Mouse (Mus musculus): ENCODE data around the gene Actn4.

DNA sequence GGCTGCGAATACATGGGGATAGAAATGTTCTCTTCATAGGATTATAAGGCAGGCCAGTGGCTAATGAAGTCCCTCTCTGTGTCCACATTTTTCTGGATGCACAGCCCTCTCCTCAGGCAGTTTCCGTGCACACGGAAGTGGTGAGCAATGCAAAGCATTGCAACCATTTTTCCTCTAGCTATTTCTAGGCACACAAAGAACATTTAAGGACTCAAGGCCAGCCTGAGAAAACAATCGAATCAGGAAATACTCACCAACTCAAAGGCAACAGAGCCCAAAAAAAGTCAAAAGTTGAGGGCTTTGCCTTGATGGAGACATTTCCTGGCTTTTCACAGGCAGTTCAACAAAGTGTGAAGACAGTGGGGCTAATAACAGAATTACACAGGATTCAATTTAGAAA, 21.0 kb downstream of the Actn4 start:
- TF ChIP-seq POLR2A (IDR thresholded peaks at IDR 0.05; ENCODE audit: borderline replicate concordance, extremely low read depth, insufficient read depth, insufficient read length, poor library complexity, severe bottlenecking) (no peak), CTCF (IDR thresholded peaks at IDR 0.05; ENCODE audit: borderline replicate concordance, extremely low read depth, insufficient read depth, insufficient read length) (no peak)
